Mouse (Mus musculus) midbrain, postnatal 0 days (tissue): ENCODE measurements around the gene Il1rn. TPM values are rescaled to one million over a fixed set of nuclear protein-coding genes. Genes with fewer than 3 reads are reported as not detected.

ENCODE experiments used
- ATAC-seq: fragments of 200-750 bp; cut with Nextera tagmentation; 2 replicates; pipeline ENCODE4 v1.8.0; 2017; ENCODE audit warnings: moderate number of reproducible peaks, mild to moderate bottlenecking, moderate TSS enrichment, moderate library complexity; ENCODE audit not compliant: low FRiP score
- DNase-seq: peaks from one replicate; pipeline ENCODE4 v3.0.0-alpha.2; 2015; ENCODE audit warnings: low spot score
- H3K27ac ChIP-seq: fragments of 300-500 bp; sonication (generic); 2 replicates; pipeline ENCODE4 v1.5.1; 2014; ENCODE audit warnings: low read depth, mild to moderate bottlenecking, low read length, mixed read lengths
- H3K27me3 ChIP-seq: fragments of 300-500 bp; sonication (generic); 2 replicates; pipeline ENCODE4 v1.6.1; 2014; ENCODE audit warnings: low read length, control low read depth, mixed read lengths; ENCODE audit not compliant: insufficient read depth
- H3K36me3 ChIP-seq: fragments of 300-500 bp; sonication (generic); 2 replicates; pipeline ENCODE4 v1.6.1; 2014; ENCODE audit warnings: low read length, control low read depth, mixed read lengths; ENCODE audit not compliant: insufficient read depth
- H3K4me1 ChIP-seq: fragments of 300-500 bp; sonication (generic); 2 replicates; pipeline ENCODE4 v1.6.1; 2014; ENCODE audit warnings: mild to moderate bottlenecking, control low read depth, antibody characterized with exemption, low read length, mixed read lengths; ENCODE audit not compliant: insufficient read depth
- H3K4me2 ChIP-seq: fragments of 300-500 bp; sonication (generic); 2 replicates; pipeline ENCODE4 v1.6.1; 2014; ENCODE audit warnings: low read depth, mild to moderate bottlenecking, low read length, mixed read lengths; ENCODE audit not compliant: poor library complexity, severe bottlenecking
- H3K4me3 ChIP-seq: fragments of 300-500 bp; sonication (generic); 2 replicates; pipeline ENCODE4 v1.5.1; 2014; ENCODE audit warnings: low read depth, mild to moderate bottlenecking, low read length, moderate library complexity
- H3K9ac ChIP-seq: fragments of 300-500 bp; sonication (generic); replicated peaks from 2 replicates; pipeline ENCODE4 v1.6.1; 2014; ENCODE audit warnings: mild to moderate bottlenecking, low read length, moderate library complexity, mixed read lengths; ENCODE audit not compliant: poor library complexity, severe bottlenecking
- H3K9me3 ChIP-seq: fragments of 300-500 bp; sonication (generic); 2 replicates; pipeline ENCODE4 v1.6.1; 2016; ENCODE audit warnings: low read length, control low read depth
- CTCF ChIP-seq: IDR thresholded peaks from 2 replicates; pipeline ENCODE4 v1.5.1; 2016; ENCODE audit warnings: antibody characterized with exemption, mild to moderate bottlenecking
- WGBS: fragments of 180-500 bp; shearing (Covaris S2); extraction: QIAGEN DNeasy Blood & Tissue Kit; methylation state at CpG from one replicate; pipeline ENCODE4 v1.1.7; 2014; 5-methylcytosine and 5-hydroxymethylcytosine counted together
- polyA plus RNA-seq: library from polyadenylated mRNA; unstranded; fragments of >200 nt; fragmentation: Nextera tagmentation; extraction: Ambion mirVana; gene quantifications from 2 replicates; pipeline ENCODE4 v1.2.1, GENCODE M21; 2015
- total RNA-seq: library from RNA; depleted of rRNA; stranded (reverse); fragments of >200 nt; gene quantifications from 2 replicates; pipeline ENCODE4 v1.2.3, GENCODE M21; 2014

The Il1rn gene
- total and polyA plus RNA-seq, 2 experiments from 2014 or later, result 0.07 to 0.60 TPM

DNA sequence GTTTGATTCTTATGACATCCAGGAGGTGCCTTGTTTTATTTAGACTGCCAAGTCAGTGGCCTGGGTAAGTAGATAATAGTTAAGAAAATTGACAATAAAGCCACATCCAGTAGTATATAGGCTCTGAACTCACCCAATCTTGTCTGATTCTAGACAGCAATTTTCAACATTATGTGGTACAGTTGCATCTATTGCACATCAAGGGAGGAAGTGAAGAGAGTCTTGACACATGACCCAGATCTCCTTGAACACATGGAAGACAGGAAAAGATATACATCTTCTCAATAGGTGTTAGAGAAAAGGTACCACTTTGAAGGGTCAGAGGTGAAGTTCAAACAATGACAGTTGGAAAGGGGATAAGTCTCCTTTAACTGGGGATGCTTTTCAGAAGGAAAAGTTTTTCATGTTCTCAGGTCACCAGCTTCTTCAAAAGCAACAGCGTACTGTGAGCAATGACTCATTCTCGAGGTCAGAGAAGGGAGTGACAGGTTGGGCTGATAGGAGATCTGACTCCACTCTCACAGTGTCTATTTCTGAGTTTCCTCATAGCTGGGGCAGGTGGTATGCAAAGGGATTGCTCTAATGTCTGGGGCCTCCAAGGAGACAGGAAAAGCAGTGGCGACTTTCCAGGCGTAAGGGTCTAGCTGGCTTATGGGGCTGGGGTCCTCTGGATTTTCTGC lies 18.6 kb upstream of the Il1rn start:
- no peak for TF ChIP-seq CTCF
- Histone ChIP-seq H3K4me2 (no peak overlapping the region), H3K9ac (no peak overlapping the region), H3K9me3 (no peaks in the 10 kb centered on the region), H3K27me3 (no peaks in the 10 kb centered on the region), H3K4me1 (no peaks in the 10 kb centered on the region), H3K4me3 (no peak overlapping the region), H3K36me3 (no peaks in the 10 kb centered on the region), H3K27ac (no peak overlapping the region)
- ATAC-seq, result no peak
- WGBS, result 91% methylated on average over 4 of the region's 4 CpGs
- DNase-seq, result no peak

DNA sequence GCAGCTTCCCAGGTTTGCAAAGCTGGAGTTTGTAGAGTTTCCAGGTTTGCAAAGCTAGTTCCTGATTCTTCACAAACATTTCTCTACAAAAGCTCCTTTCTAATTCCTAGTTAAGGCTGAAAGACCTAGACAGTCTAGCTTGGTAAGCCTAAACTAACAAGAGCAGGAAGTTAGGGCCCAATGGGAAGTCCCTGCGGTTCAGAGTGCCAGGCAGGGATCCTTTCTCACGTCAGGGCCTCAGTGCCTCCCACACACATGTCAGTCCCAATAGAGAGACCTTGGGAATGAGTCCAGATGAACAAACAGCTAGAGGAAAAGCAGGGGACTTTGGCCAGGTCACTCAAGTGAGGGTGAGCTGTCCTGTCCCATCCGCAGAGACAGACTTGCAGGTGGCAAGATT lies 1.3 kb upstream of the Il1rn start:
- H3K9me3 ChIP-seq, result no peaks in the 10 kb centered on the region
- no peak overlapping the region for H3K9ac ChIP-seq
- no peaks in the 10 kb centered on the region for H3K4me1 ChIP-seq
- H3K27me3 ChIP-seq, result no peaks in the 10 kb centered on the region
- H3K36me3 ChIP-seq, result no peaks in the 10 kb centered on the region
- no peak for TF ChIP-seq CTCF
- no peak for DNase-seq
- no peak for ATAC-seq
- no peak overlapping the region for H3K4me3 ChIP-seq
- H3K27ac ChIP-seq, result no peak overlapping the region
- WGBS, result 66% methylated on average over 3 of the region's 3 CpGs
- no peak overlapping the region for H3K4me2 ChIP-seq

DNA sequence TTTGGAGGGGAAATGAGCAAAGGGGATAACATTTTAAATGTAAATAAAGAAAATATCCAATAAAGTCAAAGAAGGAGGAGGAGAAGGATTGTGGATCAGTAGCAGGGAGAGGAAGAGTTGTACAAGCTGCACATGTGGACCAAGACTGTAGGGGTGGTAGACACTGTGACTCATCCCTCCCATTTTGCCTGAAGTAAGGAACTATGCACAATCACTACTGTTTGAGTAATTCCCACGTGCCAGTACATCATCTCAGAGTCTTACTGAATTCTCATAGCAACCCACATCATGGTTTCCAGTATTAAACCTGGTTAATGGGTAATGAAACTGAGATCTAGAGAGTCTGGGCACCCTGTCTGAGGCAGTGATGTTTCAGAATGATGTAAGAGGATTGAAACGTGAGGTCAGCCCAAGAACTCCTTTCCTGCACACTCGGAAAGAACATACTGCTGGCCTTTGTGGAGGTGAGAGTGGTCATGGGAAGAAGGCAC lies 4.8 kb downstream of the Il1rn start:
- Histone ChIP-seq H3K36me3 (no peaks in the 10 kb centered on the region), H3K9me3 (no peaks in the 10 kb centered on the region), H3K27me3 (no peaks in the 10 kb centered on the region), H3K4me2 (no peak overlapping the region), H3K4me3 (no peak overlapping the region), H3K9ac (no peak overlapping the region), H3K4me1 (no peaks in the 10 kb centered on the region), H3K27ac (no peak overlapping the region)
- no peak for DNase-seq
- WGBS, result 67% methylated on average over 3 of the region's 3 CpGs
- no peak for TF ChIP-seq CTCF
- no peak for ATAC-seq

DNA sequence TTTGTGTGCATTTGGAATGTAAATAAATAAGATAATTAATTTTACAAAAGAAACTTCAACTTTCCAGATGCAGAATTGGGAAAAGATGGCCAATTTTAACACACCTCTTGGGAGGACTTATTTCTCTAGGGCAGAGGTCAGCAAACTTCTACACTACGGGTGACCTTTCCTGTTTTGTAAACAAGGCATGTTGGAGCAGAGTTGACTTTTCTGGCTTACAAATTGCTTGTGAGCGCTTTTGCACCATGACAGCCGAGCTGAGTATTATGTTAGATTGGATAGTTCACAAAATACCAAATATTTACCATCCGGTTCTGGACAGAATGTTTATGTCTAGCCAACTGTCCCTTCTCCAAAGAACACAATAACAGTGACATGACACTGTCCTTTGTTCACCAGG lies 8.0 kb downstream of the Il1rn start:
- ATAC-seq (no peak), DNase-seq (no peak)
- 76% methylated on average over 4 of the region's 4 CpGs for WGBS
- Histone ChIP-seq H3K36me3 (no peaks in the 10 kb centered on the region), H3K27ac (no peak overlapping the region), H3K9me3 (no peaks in the 10 kb centered on the region), H3K9ac (no peak overlapping the region), H3K4me3 (no peak overlapping the region), H3K4me1 (no peaks in the 10 kb centered on the region), H3K27me3 (no peaks in the 10 kb centered on the region), H3K4me2 (no peak overlapping the region)
- no peak for TF ChIP-seq CTCF

DNA sequence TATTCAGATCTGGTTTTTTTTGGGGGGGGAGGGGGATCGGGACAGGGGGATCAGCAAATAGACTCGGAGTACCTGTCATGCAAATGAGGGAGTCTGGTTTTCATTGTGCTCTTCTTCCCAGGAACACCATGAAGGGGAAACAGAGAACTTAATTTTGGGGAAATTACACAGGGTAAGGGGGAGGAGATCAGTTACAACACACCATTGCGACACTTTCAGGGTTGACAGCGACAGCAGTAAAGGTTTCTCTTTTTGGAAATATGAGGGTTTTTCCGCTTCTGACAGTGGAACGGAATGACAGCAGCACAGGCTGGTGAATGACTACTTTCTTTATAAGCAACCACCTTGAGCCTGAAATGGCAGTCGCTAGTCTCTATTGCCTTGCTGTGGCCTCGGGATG lies 8.4 kb downstream of the Il1rn start:
- DNase-seq (no peak), ATAC-seq (no peak)
- no peaks in the 10 kb centered on the region for H3K4me1 ChIP-seq
- WGBS, result 69% methylated on average over 8 of the region's 8 CpGs
- no peak for TF ChIP-seq CTCF
- no peak overlapping the region for H3K27ac ChIP-seq
- no peaks in the 10 kb centered on the region for H3K27me3 ChIP-seq
- H3K9ac ChIP-seq, result no peak overlapping the region
- no peak overlapping the region for H3K4me2 ChIP-seq
- H3K4me3 ChIP-seq, result no peak overlapping the region
- H3K9me3 ChIP-seq, result no peaks in the 10 kb centered on the region
- no peaks in the 10 kb centered on the region for H3K36me3 ChIP-seq

DNA sequence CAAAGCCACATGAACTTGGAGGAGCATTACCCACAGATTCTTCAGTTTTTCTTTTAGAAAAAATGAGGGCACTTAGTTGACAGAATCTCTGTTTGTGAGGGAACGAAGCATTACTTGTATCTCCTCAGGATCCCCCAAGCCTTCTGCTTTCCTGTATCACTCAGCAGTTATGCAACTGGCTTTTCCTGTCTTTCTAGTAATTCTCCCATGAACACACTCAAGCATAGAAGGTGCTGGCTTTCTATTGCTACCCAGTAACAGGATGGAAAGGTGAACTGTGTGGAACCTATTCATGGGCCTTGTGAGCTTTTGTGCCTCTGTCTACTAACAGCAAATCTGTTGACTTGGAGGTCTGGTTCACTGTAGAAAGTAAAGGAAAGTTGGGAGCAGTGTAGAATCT lies 11.3 kb downstream of the Il1rn start:
- DNase-seq, result no peak
- Histone ChIP-seq H3K9ac (no peak overlapping the region), H3K4me2 (no peak overlapping the region), H3K27me3 (no peaks in the 10 kb centered on the region), H3K9me3 (no peaks in the 10 kb centered on the region), H3K36me3 (no peaks in the 10 kb centered on the region), H3K27ac (no peak overlapping the region), H3K4me3 (no peak overlapping the region), H3K4me1 (no peaks in the 10 kb centered on the region)
- no peak for ATAC-seq
- 94% methylated on average over 1 of the region's 1 CpGs for WGBS
- TF ChIP-seq CTCF, result no peak
